Mouse (Mus musculus) spleen, postnatal 14 days (tissue): ENCODE measurements around the gene Set.

Experiments
- DNase-seq, 2 experiments: peaks; one replicate each; pipeline ENCODE4 v3.0.0; 2021 to 2022; ENCODE audit warnings: low spot score in 2 of 2

The Set gene

GRCm38 (mm10) chr2:30087310-30087709 lies 30.1 kb downstream of the Set start:
- DNase-seq, result no peak

GRCm38 (mm10) chr2:30091521-30091920 lies 34.3 kb downstream of the Set start:
- DNase-seq, result no peak

- no peak for DNase-seq
Observed at GRCm38 (mm10) chr2:30092280-30092918, 35.2 kb downstream of the Set start.

GRCm38 (mm10) chr2:30093471-30094207 lies 36.5 kb downstream of the Set start, which contains the start of gene Zdhhc12:
Gene Zdhhc12 (minus strand): TSS chr2:30093648.
- peak; percentile 90 to 91 for DNase-seq

- DNase-seq, result no peak
Observed at GRCm38 (mm10) chr2:30094208-30094588, 37.0 kb downstream of the Set start.

GRCm38 (mm10) chr2:30095882-30096527 lies 38.8 kb downstream of the Set start:
- DNase-seq, result peak; percentile 39 to 58

- DNase-seq, result no peak
Observed at GRCm38 (mm10) chr2:30100214-30100613, 43.0 kb downstream of the Set start.

- DNase-seq, result peak; percentile 55 to 72
Observed at GRCm38 (mm10) chr2:30106364-30106763, 49.2 kb downstream of the Set start.

GRCm38 (mm10) chr2:30107646-30108045 lies 50.5 kb downstream of the Set start:
- no peak for DNase-seq

GRCm38 (mm10) chr2:30108260-30108659 lies 51.1 kb downstream of the Set start:
- DNase-seq, result no peak

- DNase-seq, result no peak
Observed at GRCm38 (mm10) chr2:30111500-30111899, 54.3 kb downstream of the Set start.

- no peak for DNase-seq
Observed at GRCm38 (mm10) chr2:30112564-30112963, 55.4 kb downstream of the Set start.

- DNase-seq, result peak in 1 of 2 experiments; percentile 53
Observed at GRCm38 (mm10) chr2:30119641-30120051, 62.5 kb downstream of the Set start.

GRCm38 (mm10) chr2:30120269-30120668 lies 63.1 kb downstream of the Set start:
- DNase-seq, result no peak
